26 mouse cellular contexts compared by ENCODE assay signal in the genomic region with DNA sequence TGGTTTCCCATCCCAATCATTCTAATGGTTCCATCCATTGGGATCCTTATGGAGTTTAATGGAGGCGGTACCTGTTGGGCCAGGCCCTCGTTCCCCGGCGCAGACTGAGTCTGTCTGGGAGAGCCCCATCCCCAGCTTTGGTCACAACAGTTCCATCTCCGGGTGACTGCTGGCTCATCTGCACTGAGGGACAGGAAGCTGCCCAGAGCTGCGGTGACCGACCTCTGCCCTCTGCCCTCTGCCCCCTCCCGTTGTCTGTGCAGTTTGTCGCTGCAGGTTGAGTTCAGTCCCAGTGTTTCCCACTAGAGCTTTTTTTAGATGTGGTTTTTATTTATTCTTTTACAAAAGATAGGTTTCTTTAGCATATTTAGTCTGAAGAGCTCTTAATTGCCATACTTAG.
A peak's percentile ranks its signal among the peaks of the same experiment; 100 is the strongest.
DNase-seq lines count a peak whose midpoint lies in the region; ATAC-seq and TF ChIP-seq lines count a peak whose summit lies in the region.
"Had no signal": no experiment of that assay in that cellular context is flagged by ENCODE, and none has a peak within 500 bp of the region (broad histone marks: within the 10 kb centered on the region; RNA-seq: fewer than 3 reads in every experiment).

No protein-coding gene starts in this region.

- TF ChIP-seq POLR2A in liver, adult 2 months (IDR thresholded peaks at IDR 0.05; ENCODE audit: extremely low read depth, insufficient read depth, low read length), result no peak

- no peaks in the 10 kb centered on the region for H3K79me2 ChIP-seq in liver, adult 2 months (ENCODE audit: control insufficient read depth, insufficient read depth, low read length)

- TF ChIP-seq CTCF in liver, adult 2 months (IDR thresholded peaks at IDR 0.05; ENCODE audit: low read depth, low read length), result no peak

- WGBS in liver, adult 2 months, result 12% methylated on average over 9 of the region's 9 CpGs
- 43% methylated on average over 9 of the region's 9 CpGs for WGBS in embryonic facial prominence, embryonic 10.5 days
- WGBS in liver, embryonic 13.5 days (ENCODE audit: insufficient replicate concordance), result 71% methylated on average over 9 of the region's 9 CpGs
- 87% methylated on average over 9 of the region's 9 CpGs for WGBS in liver, embryonic 16.5 days (ENCODE audit: insufficient replicate concordance)
- WGBS in midbrain, embryonic 10.5 days, result 63% methylated on average over 9 of the region's 9 CpGs

- peak overlapping the region; percentile 50; the same call in 1 of the 2 replicates for H3K4me3 ChIP-seq in liver, adult 2 months (ENCODE audit: insufficient read depth, low read depth, low read length)
- H3K4me3 ChIP-seq in embryonic facial prominence, embryonic 10.5 days, result no peak overlapping the region
- no peak overlapping the region for H3K4me3 ChIP-seq in liver, embryonic 13.5 days (replicated peaks)
- H3K4me3 ChIP-seq in liver, embryonic 16.5 days (ENCODE audit: low read depth, low read length), result peak overlapping the region; percentile 24; the same call in 1 of the 2 replicates
- H3K4me3 ChIP-seq in midbrain, embryonic 10.5 days, result no peak overlapping the region
- H3K4me3 ChIP-seq: forebrain, embryonic 10.5 days; forebrain, embryonic 13.5 days; heart, adult 2 months; heart, embryonic 10.5 days; heart, embryonic 13.5 days; hindbrain, embryonic 13.5 days had no signal

- H3K27me3 ChIP-seq in liver, adult 2 months (ENCODE audit: control insufficient read depth, insufficient read depth, low read length), result no peaks in the 10 kb centered on the region
- H3K27me3 ChIP-seq in embryonic facial prominence, embryonic 10.5 days (replicated peaks; ENCODE audit: low read depth, poor library complexity, severe bottlenecking), result no peaks in the 10 kb centered on the region
- H3K27me3 ChIP-seq in liver, embryonic 13.5 days, result no peaks in the 10 kb centered on the region
- H3K27me3 ChIP-seq in liver, embryonic 16.5 days (ENCODE audit: control insufficient read depth, insufficient read depth, low read depth, low read length), result no peaks in the 10 kb centered on the region
- no peaks in the 10 kb centered on the region for H3K27me3 ChIP-seq in midbrain, embryonic 10.5 days (ENCODE audit: low read depth, poor library complexity, severe bottlenecking)
- H3K27me3 ChIP-seq: forebrain, embryonic 13.5 days; heart, embryonic 13.5 days; hindbrain, embryonic 13.5 days had no signal

- no peaks in the 10 kb centered on the region for H3K9me3 ChIP-seq in embryonic facial prominence, embryonic 10.5 days
- H3K9me3 ChIP-seq in liver, embryonic 13.5 days (replicated peaks), result no peaks in the 10 kb centered on the region
- no peaks in the 10 kb centered on the region for H3K9me3 ChIP-seq in liver, embryonic 16.5 days (replicated peaks; ENCODE audit: control insufficient read depth, low read length)
- no peaks in the 10 kb centered on the region for H3K9me3 ChIP-seq in midbrain, embryonic 10.5 days (replicated peaks)
- H3K9me3 ChIP-seq: forebrain, embryonic 10.5 days; forebrain, embryonic 13.5 days; heart, embryonic 10.5 days; heart, embryonic 13.5 days; hindbrain, embryonic 13.5 days had no signal

- no peak overlapping the region; the same call in 1 of the 2 replicates for H3K9ac ChIP-seq in liver, adult 2 months (ENCODE audit: low read depth, low read length)
- no peak overlapping the region for H3K9ac ChIP-seq in liver, embryonic 13.5 days
- H3K9ac ChIP-seq in liver, embryonic 16.5 days (ENCODE audit: low read depth, low read length), result no peak overlapping the region
- H3K9ac ChIP-seq: forebrain, embryonic 13.5 days; heart, embryonic 13.5 days; hindbrain, embryonic 13.5 days had no signal

- peak; percentile 41 for DNase-seq in liver, adult 2 months (ENCODE audit: extremely low read depth, low read depth, low spot score)
- no peak for DNase-seq in liver
- DNase-seq in embryonic facial prominence, embryonic 10.5 days (ENCODE audit: low spot score), result peak; percentile 16
- no peak for DNase-seq in liver, embryonic 13.5 days
- DNase-seq in left cerebral cortex, postnatal 4 days, result no peak
- DNase-seq in layer of hippocampus, postnatal 25 days (ENCODE audit: extremely low spot score in 1 of 2, low spot score in 1 of 2), result no peak
- DNase-seq in midbrain, embryonic 10.5 days (ENCODE audit: low spot score), result no peak
- DNase-seq: adrenal gland, adult 2 months; adrenal gland, postnatal 14 days; cerebellum, adult 11 months; cerebellum, adult 2 months; cerebellum, adult 9-11 months; cerebellum, postnatal 25 days; gastrocnemius, postnatal 10 days; gastrocnemius, postnatal 36 days; heart, adult 2 months; heart, postnatal 14 days had no signal

- intact Hi-C loops in left cerebral cortex, postnatal 4 days (cut with DNase I), result no loop called here

- no peak for ATAC-seq in liver, embryonic 13.5 days (ENCODE audit: low read depth)
- peak; percentile 50 for ATAC-seq in liver, embryonic 16.5 days (ENCODE audit: low read depth)
- ATAC-seq: CD4-positive, CD25-positive, alpha-beta regulatory T cell, adult 4 months; forebrain, embryonic 13.5 days; forebrain, embryonic 16.5 days; hindbrain, embryonic 16.5 days had no signal

- H3K27ac ChIP-seq in liver, adult 2 months (replicated peaks; ENCODE audit: insufficient read depth, low read depth, low read length), result peak overlapping the region; percentile 48
- no peak overlapping the region for H3K27ac ChIP-seq in embryonic facial prominence, embryonic 10.5 days (replicated peaks)
- peak overlapping the region; percentile 32; the same call in 1 of the 2 replicates for H3K27ac ChIP-seq in liver, embryonic 13.5 days
- peak overlapping the region; percentile 47 for H3K27ac ChIP-seq in liver, embryonic 16.5 days (ENCODE audit: low read length)
- no peak overlapping the region for H3K27ac ChIP-seq in midbrain, embryonic 10.5 days (replicated peaks)
- H3K27ac ChIP-seq: forebrain, embryonic 10.5 days; forebrain, embryonic 13.5 days; heart, adult 2 months; heart, embryonic 10.5 days; heart, embryonic 13.5 days; hindbrain, embryonic 13.5 days had no signal

- H3K36me3 ChIP-seq in liver, adult 2 months (ENCODE audit: control insufficient read depth, insufficient read depth, low read length), result no peaks in the 10 kb centered on the region
- peaks cover 19% of the 10 kb centered on the region for H3K36me3 ChIP-seq in embryonic facial prominence, embryonic 10.5 days (replicated peaks)
- peaks cover 35% of the 10 kb centered on the region for H3K36me3 ChIP-seq in liver, embryonic 13.5 days
- peaks cover 11% of the 10 kb centered on the region for H3K36me3 ChIP-seq in liver, embryonic 16.5 days (ENCODE audit: control insufficient read depth, insufficient read depth)
- H3K36me3 ChIP-seq in midbrain, embryonic 10.5 days, result peaks cover 27% of the 10 kb centered on the region
- H3K36me3 ChIP-seq: hindbrain, embryonic 13.5 days had no signal

- peak overlapping the region; percentile 19; the same call in 1 of the 2 replicates for H3K4me2 ChIP-seq in liver, embryonic 13.5 days
- peak overlapping the region; percentile 26; the same call in 1 of the 2 replicates for H3K4me2 ChIP-seq in liver, embryonic 16.5 days (ENCODE audit: low read depth, low read length)
- H3K4me2 ChIP-seq: forebrain, embryonic 13.5 days; heart, embryonic 13.5 days; hindbrain, embryonic 13.5 days had no signal

- H3K4me1 ChIP-seq in liver, adult 2 months (ENCODE audit: control insufficient read depth, insufficient read depth, low read length), result no peaks in the 10 kb centered on the region
- peaks cover 20% of the 10 kb centered on the region for H3K4me1 ChIP-seq in embryonic facial prominence, embryonic 10.5 days
- H3K4me1 ChIP-seq in liver, embryonic 13.5 days (replicated peaks), result peaks cover 45% of the 10 kb centered on the region
- peaks cover 25% of the 10 kb centered on the region for H3K4me1 ChIP-seq in liver, embryonic 16.5 days (ENCODE audit: control insufficient read depth, low read depth, low read length)
- peaks cover 11% of the 10 kb centered on the region for H3K4me1 ChIP-seq in midbrain, embryonic 10.5 days
- H3K4me1 ChIP-seq: forebrain, embryonic 13.5 days; heart, embryonic 13.5 days; hindbrain, embryonic 13.5 days had no signal

Comparison
In these comparisons a context has a peak if more than half of its experiments do, and no peak if none do; other contexts are left out.
1. DNase-seq: peak in liver, adult 2 months (single experiment) and embryonic facial prominence, embryonic 10.5 days (single experiment); none in liver (single experiment), liver, embryonic 13.5 days (single experiment), left cerebral cortex, postnatal 4 days (single experiment), layer of hippocampus, postnatal 25 days (0 of 2) and midbrain, embryonic 10.5 days (single experiment).
2. H3K4me3 ChIP-seq: peak in liver, adult 2 months (single experiment) and liver, embryonic 16.5 days (single experiment); none in embryonic facial prominence, embryonic 10.5 days (single experiment), liver, embryonic 13.5 days (single experiment) and midbrain, embryonic 10.5 days (single experiment).
3. H3K27ac ChIP-seq: peak in liver, adult 2 months (single experiment), liver, embryonic 13.5 days (single experiment) and liver, embryonic 16.5 days (single experiment); none in embryonic facial prominence, embryonic 10.5 days (single experiment) and midbrain, embryonic 10.5 days (single experiment).